Mouse (Mus musculus) lung, adult 2 months (tissue): ENCODE data around the gene Senp3.

Experiments
- CTCF ChIP-seq: fragments of 200-500 bp; IDR thresholded peaks from 2 replicates; pipeline ENCODE4 v1.5.1; 2011; ENCODE audit warnings: mild to moderate bottlenecking, low read length, control low read depth; ENCODE audit not compliant: insufficient read depth
- POLR2A ChIP-seq: fragments of 200-500 bp; IDR thresholded peaks from 2 replicates; pipeline ENCODE4 v1.6.1; 2011; ENCODE audit warnings: low read depth, mild to moderate bottlenecking, control low read depth, low read length, borderline replicate concordance; ENCODE audit errors: extremely low read depth

DNA sequence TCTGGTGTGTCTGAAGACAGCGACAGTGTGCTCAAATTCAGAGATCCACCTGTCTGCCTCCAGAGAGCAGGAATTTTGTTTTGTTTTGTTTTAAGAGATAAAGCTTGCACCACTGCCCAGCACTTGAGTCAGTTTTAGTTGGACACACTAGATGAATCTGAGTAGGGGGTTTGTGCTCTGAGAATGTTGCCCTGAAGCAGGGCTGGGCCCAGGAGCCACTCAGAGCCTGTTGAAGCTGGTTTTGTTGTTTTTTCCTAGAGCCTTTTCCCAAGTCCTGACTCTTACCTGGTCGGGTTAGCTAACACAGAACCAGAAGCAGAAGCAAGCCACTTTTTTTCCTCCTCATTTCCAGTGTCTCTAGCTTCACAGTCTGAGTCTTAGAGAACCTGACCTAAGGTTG lies 29.2 kb upstream of the Senp3 start:
- TF ChIP-seq POLR2A: no peak
- TF ChIP-seq CTCF: no peak
